Mouse (Mus musculus) regulatory T cell (primary cell): ENCODE measurements at regions not wholly inside any gene's neighbourhood (a gene's known extent, or its start where the extent isn't known, plus 50 kb on each side); places are given as distances from the start of the nearest gene placed in this dataset.

Experiments used
- in situ Hi-C: fragments of 300-600 bp; cut with MboI, MseI; formaldehyde crosslinking; loops from one replicate; pipeline ENCODE4 v1.15.1; 2025; ENCODE audit warnings: high pct_unique_total_duplicates

DNA sequence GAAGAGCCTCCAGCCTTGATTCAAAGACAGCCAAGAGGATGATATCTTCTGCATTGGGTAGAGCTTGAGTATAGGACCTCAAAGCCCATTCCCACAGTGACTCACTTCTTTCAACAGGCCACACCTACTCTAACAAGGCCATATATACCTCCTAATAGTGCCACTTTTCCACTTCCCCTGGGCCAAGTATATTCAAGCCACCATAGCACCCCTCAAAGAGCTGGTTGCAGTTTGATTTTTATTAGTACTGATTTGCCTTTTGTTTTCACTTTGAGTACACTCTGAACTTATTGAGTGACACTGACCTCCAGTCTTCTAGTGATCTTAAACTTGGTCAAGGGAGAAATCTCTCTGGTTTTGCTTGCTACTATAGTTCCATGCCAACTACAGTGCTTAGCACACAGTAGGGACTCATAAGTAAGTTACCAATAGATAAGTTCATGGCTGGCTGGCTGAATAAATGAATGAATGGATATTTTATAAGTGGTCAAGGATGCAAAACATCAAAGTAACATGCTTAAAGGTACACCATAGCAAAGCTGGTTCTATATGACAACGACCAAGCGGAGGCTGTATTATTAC, 64.5 kb upstream of the Lmo2 start:
- in situ Hi-C loops = no loop called here

- in situ Hi-C loops = no loop called here
Observed at GRCm38 (mm10) chr2:103893805-103894204, 64.0 kb upstream of the Lmo2 start.

GRCm38 (mm10) chr2:103894981-103895676, 62.7 kb upstream of the Lmo2 start:
- in situ Hi-C loops = no loop called here

- in situ Hi-C loops = no loop called here
Observed at GRCm38 (mm10) chr2:103896160-103896559, 61.6 kb upstream of the Lmo2 start.

GRCm38 (mm10) chr2:103896814-103897213, 61.0 kb upstream of the Lmo2 start:
- in situ Hi-C loops = no loop called here

- in situ Hi-C loops = no loop called here
Observed at GRCm38 (mm10) chr2:103899713-103900112, 58.1 kb upstream of the Lmo2 start.

GRCm38 (mm10) chr2:103900384-103900783, 57.4 kb upstream of the Lmo2 start:
- in situ Hi-C loops = no loop called here

DNA sequence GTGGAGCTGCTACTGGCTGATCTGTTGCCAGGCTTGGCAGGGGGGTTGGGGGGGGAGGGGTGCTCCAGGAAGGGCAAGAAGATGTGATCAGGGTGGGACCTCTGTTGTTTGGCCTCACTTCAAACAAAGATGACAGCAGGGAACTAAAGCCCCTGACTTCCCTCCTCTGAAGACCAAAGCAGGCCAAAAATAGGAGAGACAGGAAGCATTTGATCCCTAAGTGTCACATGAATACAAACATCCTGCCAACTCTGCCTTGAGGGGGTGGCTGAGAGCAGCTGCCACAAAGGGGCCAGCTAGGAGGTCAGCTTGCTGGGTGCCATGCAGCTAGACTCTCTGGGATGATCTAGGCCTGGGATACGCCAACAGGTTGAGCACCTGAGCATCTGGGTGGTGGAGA, 56.3 kb upstream of the Lmo2 start:
- in situ Hi-C loops = no loop called here

GRCm38 (mm10) chr2:103902777-103903176, 55.0 kb upstream of the Lmo2 start:
- in situ Hi-C loops = no loop called here

DNA sequence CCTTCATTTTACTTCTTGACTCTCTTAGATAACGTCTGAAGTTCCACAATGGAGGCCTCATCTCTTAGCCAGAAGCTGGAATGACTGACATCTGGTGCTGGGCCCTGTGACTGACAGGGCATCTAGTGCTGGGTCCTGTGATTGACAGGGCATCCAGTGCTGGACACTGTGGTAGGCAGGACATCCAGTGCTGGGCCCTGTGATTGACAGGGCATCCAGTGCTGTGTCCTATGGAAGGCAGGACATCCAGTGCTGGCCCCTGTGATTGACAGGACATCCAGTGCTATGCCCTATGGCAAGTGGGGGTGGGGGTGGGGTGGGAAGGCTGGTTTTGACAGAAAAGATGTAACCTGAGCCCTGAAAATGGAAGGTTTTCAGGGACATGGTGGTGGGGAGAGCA, 52.1 kb upstream of the Lmo2 start:
- in situ Hi-C loops = loop anchor here (5.0 kb wide), 1 partner anchor 62 kb away; no protein-coding TSS in a partner anchor

DNA sequence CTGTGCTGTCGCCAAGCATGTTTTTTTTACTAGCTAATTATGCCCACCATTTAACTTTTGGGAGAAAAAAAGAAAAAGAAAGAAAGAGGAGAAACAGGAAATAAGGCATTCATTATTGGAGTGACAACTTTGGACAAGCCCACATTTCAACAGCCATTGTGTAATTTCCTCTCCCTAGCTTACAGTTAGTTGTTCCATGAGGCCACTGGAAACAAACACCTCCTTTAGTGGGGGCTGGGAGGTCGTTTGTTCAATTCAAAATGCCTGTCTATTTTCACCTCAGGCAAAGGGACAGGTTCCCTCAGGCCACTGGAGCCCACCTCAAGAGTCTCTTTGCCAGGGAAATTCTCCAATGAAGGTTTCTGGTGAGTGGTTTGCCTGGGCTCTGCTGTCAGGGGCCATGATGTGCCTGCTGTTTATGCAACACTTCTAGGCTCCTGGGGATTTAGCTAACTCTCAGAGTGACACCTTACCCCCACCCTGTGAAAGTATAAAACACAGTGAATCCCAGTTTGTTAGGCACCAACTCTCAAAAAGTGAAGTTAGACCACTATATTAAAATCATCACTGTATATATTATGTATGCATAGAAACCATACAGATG, 51.1 kb upstream of the Lmo2 start:
- in situ Hi-C loops = loop anchor here (5.0 kb wide), 1 partner anchor 61 kb away; no protein-coding TSS in a partner anchor
